Comparison of ENCODE assay signal across 7 mouse cellular contexts in the genomic region with DNA sequence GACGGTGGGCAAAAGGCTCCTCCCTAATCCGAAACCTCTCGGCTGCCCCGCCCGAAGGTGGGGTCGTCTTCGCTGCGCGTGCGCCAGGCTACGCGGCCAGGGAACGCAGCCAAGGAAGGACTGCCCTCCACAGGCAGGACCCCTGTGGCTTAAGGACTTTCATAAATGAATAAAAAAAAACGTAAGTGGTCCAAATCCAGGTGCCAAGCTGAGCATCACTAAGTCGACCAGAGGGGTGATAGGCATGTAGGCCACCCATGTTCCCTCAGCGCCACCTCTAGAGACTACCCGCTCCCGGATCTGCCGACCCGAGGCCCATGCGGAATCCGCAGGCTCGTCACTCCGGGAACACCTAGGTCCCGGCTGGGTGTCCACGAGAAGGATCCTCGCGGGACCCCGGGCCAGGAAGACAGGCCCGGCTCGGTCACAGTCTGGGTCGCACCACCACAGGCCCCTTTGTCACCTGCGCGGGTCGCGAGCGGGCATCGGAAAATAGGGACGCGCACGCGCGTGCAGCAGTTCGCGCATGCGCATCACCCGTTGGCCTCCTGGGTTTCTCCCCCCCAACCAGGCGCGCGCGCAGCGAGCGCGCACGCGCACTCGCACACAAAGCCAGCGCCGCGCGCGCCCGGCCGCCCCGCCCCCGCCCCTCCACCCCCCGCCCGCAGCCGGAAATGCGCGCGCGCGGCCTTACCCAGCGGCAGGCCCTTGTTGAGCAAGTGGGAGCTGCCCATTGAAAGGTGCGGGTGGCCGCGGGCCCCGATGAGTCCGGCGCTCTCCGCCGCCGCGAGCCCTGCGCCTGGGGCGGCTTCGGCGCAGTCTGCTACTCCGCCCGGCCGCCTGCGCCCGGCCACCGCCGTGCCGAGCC. TPM values are rescaled to one million over a fixed set of nuclear protein-coding genes. Genes with fewer than 3 reads are reported as not detected.
DNase-seq lines count a peak whose midpoint lies in the region; ATAC-seq lines count a peak whose summit lies in the region.

No protein-coding gene starts in this region.

- peak overlapping the region; percentile 72 for H3K4me2 ChIP-seq in intestine, embryonic 16.5 days (ENCODE audit: low read depth, low read length)
- peak overlapping the region; percentile 88 for H3K4me2 ChIP-seq in midbrain, embryonic 11.5 days

- intact Hi-C loops in left cerebral cortex, postnatal 36 days (cut with DNase I), result loop anchor here (1.0 to 2.0 kb wide), 2 partner anchors 60 to 104 kb away; a partner anchor contains a TSS

- peak; percentile 93 for DNase-seq in adrenal gland, adult 2 months
- DNase-seq in embryo, embryonic 11.5 days (ENCODE audit: low read depth, low spot score), result peak; percentile 92
- DNase-seq in gastrocnemius, postnatal 4 days (ENCODE audit: low spot score in 2 of 2), result peak; percentile 87 to 91
- DNase-seq in left cerebral cortex, postnatal 36 days (ENCODE audit: low spot score in 2 of 2), result peak; percentile 93 to 96
- peak; percentile 100 for DNase-seq in midbrain, embryonic 11.5 days (ENCODE audit: low spot score, missing footprints)
- DNase-seq in skeletal muscle tissue, adult 2 months (ENCODE audit: low read depth, low spot score), result peak; percentile 95

- H3K4me1 ChIP-seq in intestine, embryonic 16.5 days (ENCODE audit: control insufficient read depth, insufficient read depth, low read length), result peaks cover 23% of the 10 kb centered on the region
- H3K4me1 ChIP-seq in midbrain, embryonic 11.5 days (ENCODE audit: control insufficient read depth, insufficient read depth, low read length), result peaks cover 22% of the 10 kb centered on the region

- 0% methylated on average over 76 of the region's 97 CpGs for WGBS in intestine, embryonic 16.5 days
- WGBS in midbrain, embryonic 11.5 days, result under 1% methylated on average over 70 of the region's 97 CpGs

- peaks cover under 1% of the 10 kb centered on the region; the same call in 1 of the 2 replicates for H3K36me3 ChIP-seq in intestine, embryonic 16.5 days (ENCODE audit: control insufficient read depth, insufficient read depth, low read length)
- H3K36me3 ChIP-seq in midbrain, embryonic 11.5 days (ENCODE audit: control insufficient read depth, insufficient read depth, low read length), result peaks cover 2% of the 10 kb centered on the region

- peak overlapping the region; percentile 93 for H3K27ac ChIP-seq in intestine, embryonic 16.5 days (ENCODE audit: low read length)
- H3K27ac ChIP-seq in midbrain, embryonic 11.5 days (ENCODE audit: low read depth, low read length), result peak overlapping the region; percentile 88

- ATAC-seq in intestine, embryonic 16.5 days, result peak; percentile 66
- peak; percentile 66 for ATAC-seq in midbrain, embryonic 11.5 days (ENCODE audit: low FRiP score)

- H3K27me3 ChIP-seq in intestine, embryonic 16.5 days (replicated peaks; ENCODE audit: control insufficient read depth, insufficient read depth, low read length), result no peaks in the 10 kb centered on the region
- H3K27me3 ChIP-seq in midbrain, embryonic 11.5 days (ENCODE audit: control insufficient read depth, insufficient read depth, low read length), result no peaks in the 10 kb centered on the region

- peak overlapping the region; percentile 82 for H3K9ac ChIP-seq in intestine, embryonic 16.5 days (ENCODE audit: low read depth, low read length)
- peak overlapping the region; percentile 96 for H3K9ac ChIP-seq in midbrain, embryonic 11.5 days (ENCODE audit: low read length)

- H3K4me3 ChIP-seq in intestine, embryonic 16.5 days (ENCODE audit: low read length), result peak overlapping the region; percentile 70
- H3K4me3 ChIP-seq in midbrain, embryonic 11.5 days (ENCODE audit: low read depth, low read length), result peak overlapping the region; percentile 81

- H3K9me3 ChIP-seq in intestine, embryonic 16.5 days (ENCODE audit: control insufficient read depth, low read length), result no peaks in the 10 kb centered on the region
- no peaks in the 10 kb centered on the region for H3K9me3 ChIP-seq in midbrain, embryonic 11.5 days (ENCODE audit: control insufficient read depth, low read length)

RNA-seq across cellular contexts. Expression of a gene that starts 0.5 kb away (rescaled TPM):
- total RNA-seq in adrenal gland, adult 2 months (2021), result 100 to 1,000 TPM; 206 to 228 TPM
- 447 and 508 TPM in 2 replicates for polyA plus RNA-seq in adrenal gland, adult 2 months (2012; rRNA removed)
- total RNA-seq in gastrocnemius, postnatal 4 days (2021), result 100 to 1,000 TPM; 242 to 244 TPM
- 181 and 223 TPM in 2 replicates for polyA plus RNA-seq in intestine, embryonic 16.5 days (2015; fragmentation: Nextera tagmentation; extraction: Ambion mirVana)
- 100 to 1,000 TPM; 298 to 335 TPM for total RNA-seq in left cerebral cortex, postnatal 36 days (2021)
- 487 and 546 TPM in 2 replicates for polyA plus RNA-seq in midbrain, embryonic 11.5 days (2014; fragmentation: Nextera tagmentation; extraction: Ambion mirVana)

RNA-seq across cellular contexts. Expression of a gene that starts 56.1 kb away (rescaled TPM):
- total RNA-seq in adrenal gland, adult 2 months (2021), result 1 to 10 TPM; 1.2 to 2.5 TPM
- 2.6 and 2.8 TPM in 2 replicates for polyA plus RNA-seq in adrenal gland, adult 2 months (2012; rRNA removed)
- total RNA-seq in gastrocnemius, postnatal 4 days (2021), result 10 to 100 TPM; 40.1 to 52.1 TPM
- polyA plus RNA-seq in intestine, embryonic 16.5 days (2015; fragmentation: Nextera tagmentation; extraction: Ambion mirVana), result 35.1 and 37.0 TPM in 2 replicates
- under 1 TPM in 1 of 2 experiments, not detected in 1; 0.18 TPM for total RNA-seq in left cerebral cortex, postnatal 36 days (2021)
- 2.0 and 3.5 TPM in 2 replicates for polyA plus RNA-seq in midbrain, embryonic 11.5 days (2014; fragmentation: Nextera tagmentation; extraction: Ambion mirVana)

Comparison
In these comparisons a context has a peak if more than half of its experiments do, and no peak if none do; other contexts are left out.
1. Peak in every context shown above with its lines: DNase-seq, ATAC-seq, H3K4me3 ChIP-seq and H3K27ac ChIP-seq.
2. RNA of a gene that starts 56.1 kb away (total RNA-seq): 40.1 to 52.1 TPM in gastrocnemius, postnatal 4 days; 1.2 to 2.5 TPM in adrenal gland, adult 2 months and 0.18 TPM in left cerebral cortex, postnatal 36 days; every median in the first group is over 10 times any median in the second.